Mouse (Mus musculus) liver, embryonic 14.5 days (tissue): Measurements from ENCODE around the gene Trpv5. TPM values are rescaled to one million over a fixed set of nuclear protein-coding genes. Genes with fewer than 3 reads are reported as not detected.

Source experiments
- ATAC-seq: fragments of 200-750 bp; cut with Nextera tagmentation; 2 replicates; pipeline ENCODE4 v1.8.0; 2017; ENCODE audit warnings: moderate number of reproducible peaks, mild to moderate bottlenecking, moderate library complexity; ENCODE audit not compliant: insufficient read depth
- DNase-seq, 3 experiments: peaks; one replicate each; pipeline ENCODE4 v3.0.0-alpha.2; 2012 to 2013; ENCODE audit warnings: low read depth in 3 of 3, low spot score in 3 of 3
- H3K27ac ChIP-seq: fragments of 300-500 bp; sonication (generic); 2 replicates; pipeline ENCODE4 v1.5.1; 2014; ENCODE audit warnings: moderate library complexity, mild to moderate bottlenecking, control low read depth, inconsistent platforms
- H3K27me3 ChIP-seq: fragments of 300-500 bp; sonication (generic); 2 replicates; pipeline ENCODE4 v1.6.1; 2014; ENCODE audit warnings: mild to moderate bottlenecking, low read length, moderate library complexity; ENCODE audit not compliant: control insufficient read depth, insufficient read depth
- H3K36me3 ChIP-seq: fragments of 300-500 bp; sonication (generic); replicated peaks from 2 replicates; pipeline ENCODE4 v1.6.1; 2014; ENCODE audit warnings: low read depth; ENCODE audit not compliant: control insufficient read depth, insufficient read depth
- H3K4me1 ChIP-seq, 2 experiments: fragments of 200-500 bp in 1 of 2; fragments of 300-500 bp in 1 of 2; sonication (generic) in 1 of 2; replicated peaks; 2 replicates each; pipeline ENCODE4 v1.6.1; 2012 to 2014; ENCODE audit warnings: antibody characterized with exemption in 1 of 2, inconsistent platforms in 1 of 2, low read length in 1 of 2; ENCODE audit not compliant: control insufficient read depth in 2 of 2, insufficient read depth in 2 of 2
- H3K4me2 ChIP-seq: fragments of 300-500 bp; sonication (generic); 2 replicates; pipeline ENCODE4 v1.6.1; 2014; ENCODE audit warnings: low read depth, mild to moderate bottlenecking, control low read depth, moderate library complexity
- H3K4me3 ChIP-seq, 2 experiments: fragments of 200-500 bp in 1 of 2; fragments of 300-500 bp in 1 of 2; sonication (generic) in 1 of 2; 2 replicates each; pipeline ENCODE4 v1.5.1; 2012 to 2014; ENCODE audit warnings: low read depth in 2 of 2, low read length in 2 of 2, mild to moderate bottlenecking in 2 of 2, control low read depth in 1 of 2, inconsistent platforms in 1 of 2, moderate library complexity in 1 of 2; ENCODE audit not compliant: insufficient read depth in 1 of 2
- H3K9ac ChIP-seq: fragments of 300-500 bp; sonication (generic); replicated peaks from 2 replicates; pipeline ENCODE4 v1.6.1; 2014; ENCODE audit warnings: mild to moderate bottlenecking, control low read depth, moderate library complexity
- H3K9me3 ChIP-seq: fragments of 300-500 bp; sonication (generic); 2 replicates; pipeline ENCODE4 v1.6.1; 2016; ENCODE audit warnings: low read length, mixed read lengths; ENCODE audit not compliant: control insufficient read depth
- CTCF ChIP-seq: IDR thresholded peaks from 2 replicates; pipeline ENCODE4 v1.5.1; 2016; ENCODE audit warnings: antibody characterized with exemption, low read depth, control low read depth
- EP300 ChIP-seq: IDR thresholded peaks from 2 replicates; pipeline ENCODE4 v1.6.1; 2016; ENCODE audit warnings: antibody characterized with exemption, low read depth
- WGBS: fragments of 180-500 bp; shearing (Covaris S2); extraction: QIAGEN DNeasy Blood & Tissue Kit; methylation state at CpG from one replicate; pipeline ENCODE4 v1.1.7; 2014; ENCODE audit not compliant: insufficient replicate concordance; 5-methylcytosine and 5-hydroxymethylcytosine counted together
- polyA plus RNA-seq, 2 experiments: library from polyadenylated mRNA; depleted of rRNA in 1 of 2; stranded (reverse) in 1 of 2; unstranded in 1 of 2; fragments of >200 nt; fragmentation: Nextera tagmentation in 1 of 2; extraction: Ambion mirVana in 1 of 2; gene quantifications; 2 replicates each; pipeline versions ENCODE4 v1.2.1 to v1.2.3; 2012 to 2014

Trpv5 gene
- polyA plus RNA-seq, 2 experiments = 0.05 to 0.31 TPM

DNA sequence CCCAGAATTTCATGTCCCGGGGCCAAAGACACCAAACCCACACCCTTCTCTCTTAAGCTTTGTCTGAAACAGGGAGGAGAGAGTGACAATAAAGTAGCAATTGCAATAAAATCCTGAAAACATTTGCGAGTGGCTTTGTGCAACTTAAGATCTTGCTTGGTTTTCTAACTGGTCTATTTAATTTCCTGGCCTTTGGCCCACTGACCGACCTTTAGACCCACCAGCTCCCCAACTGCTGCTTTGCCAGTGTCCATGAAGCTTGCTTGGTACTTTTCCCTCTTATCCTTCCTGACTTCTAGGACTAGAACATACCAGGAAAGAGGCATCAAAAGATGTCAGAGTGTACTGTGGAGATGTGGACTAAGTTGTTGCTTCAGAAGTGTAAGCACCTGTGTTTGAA is 5.0 kb upstream of the Trpv5 start:
- TF ChIP-seq CTCF = no peak
- no peak for TF ChIP-seq EP300
- H3K36me3 ChIP-seq = peaks cover 59% of the 10 kb centered on the region
- no peaks in the 10 kb centered on the region for H3K27me3 ChIP-seq
- peak overlapping the region; percentile 30; the same call in 1 of the 2 replicates for H3K27ac ChIP-seq
- H3K9ac ChIP-seq = no peak overlapping the region
- H3K9me3 ChIP-seq = no peaks in the 10 kb centered on the region
- DNase-seq = no peak
- no peak overlapping the region for H3K4me2 ChIP-seq
- ATAC-seq = no peak
- H3K4me3 ChIP-seq = no peak overlapping the region
- 77% methylated on average over 3 of the region's 3 CpGs for WGBS
- peaks cover 4 to 14% of the 10 kb centered on the region in 2 experiments for H3K4me1 ChIP-seq

DNA sequence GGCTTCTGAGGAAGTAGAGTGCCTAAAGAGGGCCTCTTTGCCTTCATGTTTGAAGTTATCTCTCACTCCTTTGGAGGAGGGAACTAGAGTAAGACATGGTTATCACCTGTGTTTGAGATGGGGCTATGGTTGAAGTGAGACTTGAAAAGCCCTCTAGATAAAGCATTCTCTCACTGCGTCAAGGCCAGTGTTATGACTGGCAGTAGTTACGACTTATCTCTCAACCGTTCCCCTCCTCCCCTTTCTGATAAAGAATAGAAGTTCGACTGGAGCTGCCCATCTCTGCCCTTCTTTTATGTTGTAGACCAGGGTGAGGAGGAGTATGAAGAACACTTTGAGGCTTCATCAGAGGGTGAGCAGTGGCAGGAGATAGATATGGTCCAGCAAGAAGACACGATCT is 4.3 kb upstream of the Trpv5 start:
- DNase-seq = peak in 2 of 3 experiments; percentile 35 to 36
- peak; percentile 73 for ATAC-seq
- no peaks in the 10 kb centered on the region for H3K27me3 ChIP-seq
- H3K4me1 ChIP-seq = peaks cover 4 to 14% of the 10 kb centered on the region in 2 experiments
- H3K4me2 ChIP-seq = no peak overlapping the region
- TF ChIP-seq EP300 = peak; percentile 56; the same call in 1 of the 2 replicates
- TF ChIP-seq CTCF = no peak
- H3K27ac ChIP-seq = peak overlapping the region; percentile 30
- no peaks in the 10 kb centered on the region for H3K9me3 ChIP-seq
- 10% methylated on average over 5 of the region's 5 CpGs for WGBS
- H3K9ac ChIP-seq = no peak overlapping the region
- H3K36me3 ChIP-seq = peaks cover 52% of the 10 kb centered on the region
- no peak overlapping the region for H3K4me3 ChIP-seq

DNA sequence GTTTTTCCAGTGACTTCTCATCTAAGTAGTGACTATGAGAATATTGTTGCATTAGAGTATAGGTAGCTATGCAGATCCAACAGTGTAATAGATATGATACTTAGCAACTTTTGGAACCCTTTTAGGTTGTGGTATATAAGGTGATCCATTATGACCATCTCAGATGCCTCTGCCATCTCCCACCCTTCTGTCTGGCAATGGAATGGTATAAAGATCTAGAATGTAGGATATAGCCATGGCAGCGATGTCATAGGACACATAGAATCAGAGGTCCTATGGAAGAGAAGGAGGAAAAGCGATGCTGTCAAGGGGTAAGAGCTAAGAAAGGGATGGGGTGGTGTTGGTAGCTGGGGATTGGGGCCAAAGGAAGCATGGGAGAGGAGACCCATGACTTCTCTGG is 3.6 kb upstream of the Trpv5 start, which contains the start of gene Llcfc1:
Gene Llcfc1, plus strand, starts transcription at position 301 of the 400 bp plus-strand sequence.
- Histone ChIP-seq H3K27me3 (no peaks in the 10 kb centered on the region), H3K9me3 (no peaks in the 10 kb centered on the region), H3K36me3 (peaks cover 44% of the 10 kb centered on the region), H3K9ac (no peak within 1 kb of the TSS), H3K4me1 (peaks cover 4 to 14% of the 10 kb centered on the region in 2 experiments), H3K27ac (peak within 1 kb of the TSS; percentile 30), H3K4me2 (no peak within 1 kb of the TSS), H3K4me3 (no peak within 1 kb of the TSS)
- WGBS = 89% methylated on average over 2 of the region's 2 CpGs
- ATAC-seq = no peak
- TF ChIP-seq CTCF (no peak), EP300 (no peak)
- DNase-seq = no peak

DNA sequence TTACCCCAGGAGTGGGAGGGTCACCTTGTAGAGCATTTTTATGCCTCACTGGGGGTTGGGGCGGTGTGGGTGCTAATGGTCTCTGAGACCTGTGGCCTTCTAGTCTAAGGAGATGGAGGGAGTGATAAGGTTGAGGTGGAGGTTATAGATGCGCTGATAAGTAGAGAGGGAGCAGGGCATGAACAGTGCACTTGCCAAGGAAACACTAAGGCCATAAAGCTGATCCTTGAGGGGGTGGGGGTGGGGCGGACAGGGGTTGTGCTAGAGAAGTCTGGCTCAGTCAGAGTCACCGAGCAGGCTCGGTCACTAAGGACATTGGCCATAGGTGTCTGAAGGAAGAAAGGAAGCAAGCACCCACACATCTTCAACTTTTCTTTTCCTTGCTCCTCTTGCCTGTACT is 1.1 kb upstream of the Trpv5 start:
- Histone ChIP-seq H3K9me3 (no peaks in the 10 kb centered on the region), H3K27me3 (no peaks in the 10 kb centered on the region), H3K36me3 (peaks cover 20% of the 10 kb centered on the region), H3K4me1 (peaks cover 4 to 14% of the 10 kb centered on the region in 2 experiments), H3K9ac (no peak overlapping the region), H3K27ac (no peak overlapping the region), H3K4me3 (no peak overlapping the region), H3K4me2 (no peak overlapping the region)
- no peak for ATAC-seq
- 63% methylated on average over 5 of the region's 5 CpGs for WGBS
- TF ChIP-seq CTCF (no peak), EP300 (no peak)
- DNase-seq = no peak

DNA sequence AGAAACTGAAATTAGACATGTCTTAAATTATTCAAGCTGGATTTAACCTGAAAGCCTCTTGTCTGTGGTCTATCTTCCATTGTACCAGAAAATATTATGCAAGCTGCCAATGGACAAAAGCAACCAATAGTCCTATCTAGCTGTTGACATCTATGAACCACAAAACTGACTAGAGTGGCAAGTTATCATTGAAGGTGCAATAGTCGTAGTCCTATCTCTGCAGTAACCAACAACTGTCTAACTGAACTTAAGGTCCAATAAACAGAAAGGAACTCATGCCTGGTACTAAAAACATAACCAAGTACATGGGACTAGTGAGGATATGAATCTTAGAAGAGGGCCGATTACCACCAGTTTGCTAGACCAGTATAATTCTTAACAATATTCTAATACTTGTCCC is 4.0 kb downstream of the Trpv5 start:
- H3K27ac ChIP-seq = no peak overlapping the region
- no peaks in the 10 kb centered on the region for H3K36me3 ChIP-seq
- 42% methylated on average over 2 of the region's 2 CpGs for WGBS

More for the DNA sequence above, 4.0 kb downstream of the Trpv5 start:
- no peaks in the 10 kb centered on the region; a peak in 2 of 4 replicates for H3K4me1 ChIP-seq
- no peaks in the 10 kb centered on the region for H3K27me3 ChIP-seq
- no peak overlapping the region for H3K4me3 ChIP-seq
- no peaks in the 10 kb centered on the region for H3K9me3 ChIP-seq
- no peak for DNase-seq
- no peak overlapping the region for H3K4me2 ChIP-seq
- TF ChIP-seq CTCF (no peak), EP300 (no peak)
- ATAC-seq = peak; percentile 23; the same call in 1 of the 2 replicates
- H3K9ac ChIP-seq = no peak overlapping the region
